Mouse (Mus musculus): ENCODE measurements around the gene Fibin. TPM values are rescaled to one million over a fixed set of nuclear protein-coding genes. Genes with fewer than 3 reads are reported as not detected.

The Fibin gene
- total RNA-seq, 1 experiment from 2014 or later: 2.6 TPM

- no peak for DNase-seq
These were observed 48.9 kb downstream of the Fibin start for GRCm38 (mm10) chr2:110314074-110314473.

GRCm38 (mm10) chr2:110313305-110313824, 49.6 kb downstream of the Fibin start:
- DNase-seq: no peak

Other genes with a start within 250 kb of the Fibin start
- gene Bbox1, start 48.6 kb downstream of the Fibin start, total RNA-seq (2021): 1.4 TPM in 1 of 2 replicates, not detected in the other
- gene Slc5a12, start 234.1 kb upstream of the Fibin start, total RNA-seq (2021): not detected in 2 replicates

Data from adrenal gland, postnatal 25 days (tissue).